Mouse (Mus musculus): ENCODE results near the gene Hapln4.
A peak's percentile ranks its signal among the peaks of the same experiment; 100 is the strongest.

The Hapln4 gene

DNA sequence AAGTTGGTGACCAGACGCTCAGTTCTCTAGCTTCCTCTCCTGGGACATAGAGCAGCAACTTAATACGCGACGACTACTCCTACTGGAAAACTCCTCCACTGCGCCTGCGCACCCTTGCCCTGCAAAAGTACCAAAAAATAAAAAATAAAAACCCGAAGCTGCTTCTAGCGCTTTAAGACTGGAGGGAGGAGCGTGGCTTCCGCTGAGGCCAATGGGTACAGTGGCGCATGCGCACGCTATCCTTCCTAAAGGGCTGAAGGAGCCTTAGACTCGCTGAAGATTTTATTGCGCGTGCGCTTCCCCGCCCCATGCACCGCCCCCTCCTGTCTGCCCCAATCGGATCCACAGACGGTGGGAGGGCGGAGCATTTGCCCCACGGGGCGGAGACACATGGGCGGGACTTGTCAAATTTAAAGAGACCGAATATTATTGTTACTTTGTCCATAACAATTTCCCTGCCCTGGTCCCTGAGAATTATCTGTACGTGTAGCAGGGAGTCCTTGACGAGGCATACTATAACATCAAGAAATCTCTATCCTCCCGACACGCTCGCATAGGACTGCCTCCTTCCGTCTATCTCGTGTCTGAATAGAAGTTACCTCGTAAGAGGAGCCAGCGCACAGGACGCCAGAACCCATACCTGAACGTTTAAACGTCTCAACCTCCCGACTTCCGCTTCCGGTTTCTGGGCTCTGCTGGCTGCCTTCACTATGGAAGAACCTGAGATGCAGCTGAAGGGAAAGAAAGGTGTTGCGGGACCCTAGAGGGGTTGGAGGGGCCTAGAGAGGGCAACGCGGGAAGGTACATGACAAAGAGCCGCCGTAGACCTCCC lies 56.0 kb downstream of the Hapln4 start, which contains the start of the genes Rfxank, Borcs8 and Mef2b:
Gene Rfxank (minus strand): TSS at position 129 of the 832 bp plus-strand sequence.
Gene Borcs8 (plus strand): TSS at position 474 of the 832 bp plus-strand sequence.
Gene Mef2b (plus strand): TSS at position 686 of the 832 bp plus-strand sequence.
- DNase-seq (ENCODE audit: low read depth, low spot score): peak; percentile 100

DNA sequence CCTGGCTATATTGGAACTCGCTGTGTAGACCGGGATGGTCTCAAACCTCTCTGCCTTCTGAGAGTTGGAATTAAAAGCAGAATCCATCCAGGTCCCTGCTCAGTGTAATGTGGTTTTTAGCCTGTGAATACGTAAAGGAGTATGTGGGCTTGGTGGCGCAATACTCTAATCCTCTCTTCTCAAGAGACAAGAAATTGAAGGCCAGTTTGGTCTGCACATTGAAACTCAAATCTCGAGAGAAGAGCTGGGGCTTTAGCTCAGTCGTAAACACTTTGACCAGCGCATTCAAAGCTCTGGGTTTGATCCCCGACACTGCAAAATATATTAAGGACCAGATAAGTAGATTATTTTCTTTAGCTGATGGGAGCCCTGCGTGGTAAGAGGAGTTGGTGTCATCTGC lies 56.7 kb downstream of the Hapln4 start:
- DNase-seq (ENCODE audit: low read depth, low spot score): no peak
